Mouse (Mus musculus) G1E (cell line): Measurements from ENCODE around the gene Thumpd1.

ENCODE experiments used
- CTCF ChIP-seq: IDR thresholded peaks from 2 replicates; pipeline ENCODE4 v1.5.1; 2012; ENCODE audit warnings: low read depth, low read length, inconsistent platforms, mixed read lengths
- POLR2AphosphoS5 ChIP-seq: IDR thresholded peaks from 2 replicates; pipeline ENCODE4 v1.6.1; 2012; ENCODE audit warnings: low read depth, low read length, inconsistent platforms; ENCODE audit not compliant: insufficient replicate concordance

GRCm38 (mm10) chr7:119670925-119671324 is 49.7 kb downstream of the Thumpd1 start:
- TF ChIP-seq CTCF, result no peak
- TF ChIP-seq POLR2AphosphoS5, result no peak
